Mouse (Mus musculus): ENCODE data around the gene S100a11. TPM values are rescaled to one million over a fixed set of nuclear protein-coding genes. Genes with fewer than 3 reads are reported as not detected.

S100a11 gene
- polyA plus RNA-seq, 1 experiment from 2014 or later = 2,196 TPM

DNA sequence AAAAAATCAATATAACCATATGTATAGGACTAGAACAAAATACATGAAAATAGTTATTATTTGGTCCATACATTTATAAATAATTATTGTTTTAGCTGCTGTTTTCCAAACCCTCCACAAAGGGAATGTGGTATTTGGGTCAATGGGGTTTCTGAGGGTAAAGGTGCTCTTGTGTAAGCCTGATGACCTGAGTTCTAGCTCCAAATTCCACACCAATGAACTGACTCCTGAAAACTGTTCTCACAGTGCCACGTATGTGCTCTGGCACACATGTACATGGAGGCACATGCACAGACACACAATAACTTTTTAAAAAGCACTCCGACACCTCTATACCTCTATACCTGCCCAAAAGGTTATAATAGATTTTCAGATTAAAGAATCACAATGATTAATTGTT is 33.0 kb downstream of the S100a11 start:
- H3K4me1 ChIP-seq = peaks cover 31% of the 10 kb centered on the region
- no peak overlapping the region for H3K4me3 ChIP-seq
- no peaks in the 10 kb centered on the region for H3K36me3 ChIP-seq
- no peak overlapping the region for H3K4me2 ChIP-seq
- no peaks in the 10 kb centered on the region for H3K9me3 ChIP-seq
- 96% methylated on average over 2 of the region's 2 CpGs for WGBS
- ATAC-seq (ENCODE audit: insufficient number of reproducible peaks, low FRiP score, low TSS enrichment, low read depth) = no peak
- H3K9ac ChIP-seq = no peak overlapping the region
- H3K27ac ChIP-seq = 0 out of 2 replicates have a peak overlapping the region, but pooled peaks have one; percentile 96
- no peaks in the 10 kb centered on the region for H3K27me3 ChIP-seq

DNA sequence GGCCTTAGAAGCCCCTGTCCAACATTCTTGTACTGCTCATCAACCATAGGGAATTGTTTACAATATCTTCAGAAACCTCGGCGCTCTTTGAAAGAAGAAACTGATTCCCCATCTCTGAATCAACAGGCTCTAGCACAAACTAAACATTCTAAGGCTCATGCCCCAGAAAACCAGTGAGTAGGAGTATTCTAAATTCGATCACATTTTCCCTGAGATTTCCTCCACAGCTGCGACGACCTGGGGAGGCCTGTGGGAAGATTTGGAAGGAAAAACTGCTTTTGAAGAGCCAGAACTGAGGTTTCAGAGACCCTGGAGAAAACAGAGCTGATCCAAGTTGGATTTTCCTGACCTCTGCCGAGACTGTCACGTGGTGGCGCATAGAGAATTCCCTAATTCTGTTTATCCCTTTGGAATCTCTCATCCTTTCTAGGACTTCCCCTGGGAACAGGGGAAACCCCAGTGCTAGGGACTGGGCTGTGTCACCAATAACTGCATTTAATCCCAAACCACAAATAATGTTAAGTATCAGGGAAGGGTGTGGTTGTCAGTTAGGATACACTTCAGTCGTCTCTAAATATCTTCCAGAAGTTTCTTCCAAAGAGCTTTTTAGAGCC is 33.6 kb downstream of the S100a11 start:
- peak overlapping the region; percentile 96 for H3K27ac ChIP-seq
- H3K4me1 ChIP-seq = peaks cover 37% of the 10 kb centered on the region
- no peak overlapping the region for H3K9ac ChIP-seq
- WGBS = 47% methylated on average over 9 of the region's 9 CpGs
- no peaks in the 10 kb centered on the region for H3K27me3 ChIP-seq
- peak overlapping the region; percentile 67; the same call in 1 of the 2 replicates for H3K4me3 ChIP-seq
- no peaks in the 10 kb centered on the region for H3K9me3 ChIP-seq
- no peaks in the 10 kb centered on the region for H3K36me3 ChIP-seq
- ATAC-seq (ENCODE audit: insufficient number of reproducible peaks, low FRiP score, low TSS enrichment, low read depth) = no peak
- no peak overlapping the region for H3K4me2 ChIP-seq

DNA sequence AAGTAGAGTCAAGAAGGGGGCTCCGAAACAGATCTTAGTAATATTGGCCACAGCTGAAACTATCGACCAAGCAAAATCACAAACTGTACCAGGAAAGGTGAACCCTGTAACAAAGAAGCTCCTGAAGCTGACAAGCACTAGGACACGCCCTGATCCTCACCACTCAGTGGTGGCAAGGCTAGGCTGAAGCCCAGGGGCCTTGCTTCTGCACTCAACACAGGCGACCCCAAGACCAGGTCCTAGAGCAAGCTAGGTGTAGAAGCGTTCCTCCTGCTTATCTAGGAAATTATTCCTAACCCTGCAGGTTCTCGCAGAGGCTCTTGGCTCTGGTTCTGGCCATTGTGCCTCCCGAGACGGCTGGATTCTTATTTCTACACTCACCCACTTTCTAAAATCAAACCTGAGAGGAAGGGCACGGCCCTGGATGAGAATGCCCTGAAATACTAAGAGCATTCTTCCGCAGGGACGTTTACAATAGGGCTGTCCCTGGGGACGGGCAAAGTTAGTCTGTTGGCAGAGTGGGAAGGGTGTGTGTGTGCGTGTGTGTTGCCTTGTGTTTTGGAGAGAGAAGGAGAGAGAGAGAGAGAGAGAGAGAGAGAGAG is 34.2 kb downstream of the S100a11 start:
- 13% methylated on average over 13 of the region's 13 CpGs for WGBS
- no peak for ATAC-seq (ENCODE audit: insufficient number of reproducible peaks, low FRiP score, low TSS enrichment, low read depth)
- Histone ChIP-seq H3K9me3 (no peaks in the 10 kb centered on the region), H3K9ac (0 out of 2 replicates have a peak overlapping the region, but pooled peaks have one; percentile 29), H3K36me3 (peaks cover 3% of the 10 kb centered on the region; the same call in 1 of the 2 replicates), H3K4me3 (peak overlapping the region; percentile 67), H3K27ac (peak overlapping the region; percentile 96), H3K27me3 (no peaks in the 10 kb centered on the region), H3K4me2 (peak overlapping the region; percentile 55), H3K4me1 (peaks cover 42% of the 10 kb centered on the region)

DNA sequence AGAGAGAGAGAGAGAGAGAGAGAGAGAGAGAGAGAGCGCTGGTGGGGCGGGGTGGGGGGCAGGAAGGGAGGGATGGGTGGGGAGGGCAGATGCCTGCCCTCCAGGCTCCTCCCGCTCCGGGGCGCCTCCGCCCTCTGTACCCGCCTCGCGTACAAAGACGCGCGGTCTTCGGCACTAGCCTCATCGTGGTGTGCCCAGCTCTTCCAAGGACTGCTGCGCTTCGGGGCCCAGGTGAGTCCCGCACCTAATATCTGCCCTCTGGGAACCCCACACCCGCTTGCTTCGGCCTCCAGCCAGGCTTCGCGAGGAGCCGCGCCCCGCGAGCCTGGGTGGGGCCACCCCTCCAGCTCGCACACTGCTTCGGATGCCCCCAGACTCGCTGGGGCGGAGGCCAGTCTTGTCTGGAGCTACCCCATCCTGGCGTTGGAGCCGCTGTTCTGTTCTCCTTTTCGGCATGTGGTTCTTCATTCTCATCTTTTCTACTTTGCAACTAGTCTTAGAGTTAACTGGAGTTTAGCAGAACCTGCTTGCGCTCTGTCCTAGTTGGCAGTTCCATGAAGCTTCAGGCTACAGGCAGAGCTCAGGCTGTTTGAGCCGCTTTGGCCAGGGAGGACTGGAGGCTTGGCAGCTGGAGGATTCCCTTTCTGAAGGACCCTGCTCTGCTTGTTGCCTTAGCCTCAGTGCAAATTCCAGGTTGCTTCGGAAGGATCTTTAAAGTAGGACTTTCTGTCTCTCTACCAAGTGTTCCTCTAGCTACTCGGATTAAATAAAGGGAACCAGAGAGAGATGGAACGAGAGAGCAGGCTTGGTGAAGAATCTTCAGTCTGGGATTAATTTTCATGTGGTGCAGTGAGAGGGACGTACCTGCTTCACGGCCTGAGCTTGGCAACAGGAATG is 34.9 kb downstream of the S100a11 start, which contains the start of gene S100a10:
Gene S100a10, plus strand, starts transcription at position 100 of the 897 bp plus-strand sequence.
- Histone ChIP-seq H3K9ac (peak within 1 kb of the TSS; percentile 62), H3K4me1 (peaks cover 42% of the 10 kb centered on the region), H3K9me3 (no peaks in the 10 kb centered on the region), H3K27me3 (no peaks in the 10 kb centered on the region), H3K36me3 (peaks cover 5% of the 10 kb centered on the region; the same call in 1 of the 2 replicates), H3K4me2 (peak within 1 kb of the TSS; percentile 55), H3K4me3 (peak within 1 kb of the TSS; percentile 67), H3K27ac (peak within 1 kb of the TSS; percentile 96)
- WGBS = under 1% methylated on average over 36 of the region's 39 CpGs
- ATAC-seq (ENCODE audit: insufficient number of reproducible peaks, low FRiP score, low TSS enrichment, low read depth) = peak; percentile 82

DNA sequence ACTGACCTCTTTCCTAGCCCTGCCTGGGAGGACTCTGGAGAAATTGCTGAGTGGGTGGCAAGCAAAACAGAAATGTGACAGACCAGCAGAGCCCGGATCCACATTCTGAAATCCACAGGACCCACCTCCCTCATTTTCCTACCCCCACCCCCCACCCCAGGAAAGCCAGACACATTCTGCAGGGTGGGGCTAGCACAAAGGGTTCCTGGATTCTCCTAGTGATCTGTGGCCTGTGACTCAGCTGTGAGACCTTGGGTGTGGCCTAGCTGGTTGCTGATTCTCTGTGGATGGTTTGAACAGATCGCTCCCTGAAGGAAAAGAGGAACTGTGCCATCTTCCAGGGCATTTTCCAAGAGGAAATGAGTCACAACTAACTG is 35.6 kb downstream of the S100a11 start:
- Histone ChIP-seq H3K9ac (peak overlapping the region; percentile 62), H3K9me3 (no peaks in the 10 kb centered on the region), H3K27me3 (no peaks in the 10 kb centered on the region), H3K36me3 (peaks cover 8% of the 10 kb centered on the region), H3K4me2 (peak overlapping the region; percentile 55), H3K4me3 (peak overlapping the region; percentile 67), H3K4me1 (peaks cover 42% of the 10 kb centered on the region), H3K27ac (peak overlapping the region; percentile 96)
- 10% methylated on average over 2 of the region's 2 CpGs for WGBS
- peak; percentile 66 for ATAC-seq (ENCODE audit: insufficient number of reproducible peaks, low FRiP score, low TSS enrichment, low read depth)

DNA sequence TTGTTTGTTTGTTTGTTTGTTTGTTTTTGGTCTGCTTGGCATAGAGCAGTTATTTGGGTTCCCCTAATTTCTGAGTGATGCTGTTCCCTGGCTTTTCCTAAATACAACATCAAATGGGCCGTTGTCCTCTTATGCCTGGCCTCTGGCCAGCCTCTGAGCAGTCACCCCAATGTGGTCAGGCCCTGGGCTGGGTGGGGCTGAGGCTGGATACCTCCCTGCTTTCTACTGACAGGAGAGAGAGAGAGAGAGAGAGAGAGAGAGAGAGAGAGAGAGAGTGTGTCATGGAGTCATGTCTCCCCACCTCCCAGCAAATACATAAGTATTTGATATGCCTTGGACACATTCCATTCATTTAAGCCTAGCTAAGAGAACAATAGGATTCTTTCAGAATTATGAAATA is 36.3 kb downstream of the S100a11 start:
- Histone ChIP-seq H3K4me1 (peaks cover 42% of the 10 kb centered on the region), H3K27me3 (no peaks in the 10 kb centered on the region), H3K4me2 (peak overlapping the region; percentile 55), H3K4me3 (peak overlapping the region; percentile 67), H3K36me3 (peaks cover 15% of the 10 kb centered on the region), H3K27ac (peak overlapping the region; percentile 96), H3K9me3 (no peaks in the 10 kb centered on the region), H3K9ac (peak overlapping the region; percentile 62; the same call in 1 of the 2 replicates)
- ATAC-seq (ENCODE audit: insufficient number of reproducible peaks, low FRiP score, low TSS enrichment, low read depth) = no peak
- WGBS = 41% methylated on average over 1 of the region's 1 CpGs

DNA sequence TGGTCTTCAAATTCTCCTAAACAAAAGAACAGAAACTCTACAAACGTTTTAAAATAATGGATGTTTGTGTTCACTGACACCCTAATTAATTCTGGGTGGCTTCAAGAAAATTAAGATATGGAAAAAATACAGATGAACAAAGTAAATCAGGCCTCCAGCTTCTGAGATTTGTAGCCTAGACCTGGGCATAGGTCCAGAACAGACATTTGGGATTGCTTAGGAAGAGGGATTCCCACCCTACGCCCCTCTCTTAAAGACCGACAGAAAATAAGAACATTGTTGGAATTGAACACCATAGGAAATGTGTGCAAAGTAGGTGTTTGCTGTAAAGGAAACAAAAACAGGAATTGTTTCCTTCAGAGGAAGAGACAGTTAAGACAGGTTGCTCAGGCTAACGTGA is 37.2 kb downstream of the S100a11 start:
- Histone ChIP-seq H3K27ac (0 out of 2 replicates have a peak overlapping the region, but pooled peaks have one; percentile 50), H3K4me1 (peaks cover 37% of the 10 kb centered on the region)
- WGBS = 26% methylated on average over 4 of the region's 4 CpGs

DNA sequence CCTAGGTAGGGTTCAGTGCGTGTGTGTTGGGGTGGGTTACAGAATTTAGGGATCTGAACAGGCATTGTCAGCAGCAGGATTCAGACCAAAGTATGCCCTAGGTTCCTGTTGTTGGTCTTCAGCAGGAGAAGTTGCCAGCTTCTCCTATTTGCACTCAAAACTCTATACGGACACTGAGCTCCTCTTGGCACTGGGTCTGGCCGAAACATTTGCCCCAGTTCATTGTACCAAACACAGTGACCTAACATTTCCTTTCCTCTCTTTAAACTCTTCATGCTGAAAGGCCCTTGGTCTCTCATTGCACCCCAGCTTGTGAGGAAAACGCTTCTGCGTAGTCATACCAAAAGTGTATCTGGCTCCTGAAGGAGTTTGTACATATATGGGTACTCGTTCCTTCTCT is 39.7 kb downstream of the S100a11 start:
- Histone ChIP-seq H3K27ac (no peak overlapping the region), H3K9ac (no peak overlapping the region), H3K4me3 (no peak overlapping the region), H3K4me1 (peaks cover 30% of the 10 kb centered on the region), H3K36me3 (peaks cover 48% of the 10 kb centered on the region), H3K4me2 (no peak overlapping the region), H3K9me3 (no peaks in the 10 kb centered on the region), H3K27me3 (no peaks in the 10 kb centered on the region)
- no peak for ATAC-seq (ENCODE audit: insufficient number of reproducible peaks, low FRiP score, low TSS enrichment, low read depth)
- WGBS = 88% methylated on average over 6 of the region's 6 CpGs

More for the DNA sequence above, 37.2 kb downstream of the S100a11 start:
- Histone ChIP-seq H3K9ac (no peak overlapping the region), H3K27me3 (no peaks in the 10 kb centered on the region), H3K4me2 (peak overlapping the region; percentile 55), H3K4me3 (peak overlapping the region; percentile 23), H3K9me3 (no peaks in the 10 kb centered on the region), H3K36me3 (peaks cover 24% of the 10 kb centered on the region)
- ATAC-seq (ENCODE audit: insufficient number of reproducible peaks, low FRiP score, low TSS enrichment, low read depth) = no peak

DNA sequence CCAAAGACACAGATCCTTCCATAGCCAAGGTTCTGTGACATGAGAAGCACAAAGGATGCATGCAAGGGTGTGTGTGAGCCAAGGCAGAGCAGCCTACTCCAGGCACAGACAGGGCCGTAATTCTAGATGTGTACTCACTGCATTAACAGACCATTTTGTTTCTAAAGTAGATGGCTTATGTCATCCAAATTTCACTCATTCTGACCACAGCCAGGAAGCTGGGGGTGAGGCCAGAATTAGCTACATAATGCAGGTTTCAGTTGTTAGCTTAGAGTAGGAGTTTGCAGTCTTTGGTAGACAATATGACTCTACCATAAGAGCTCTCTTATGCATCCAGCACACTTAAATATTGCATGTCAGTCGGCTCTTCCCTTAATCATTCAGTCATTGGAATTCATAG is 42.1 kb downstream of the S100a11 start:
- Histone ChIP-seq H3K9ac (no peak overlapping the region), H3K36me3 (peaks cover 57% of the 10 kb centered on the region), H3K9me3 (no peaks in the 10 kb centered on the region), H3K27ac (no peak overlapping the region), H3K4me2 (no peak overlapping the region), H3K27me3 (no peaks in the 10 kb centered on the region), H3K4me1 (peaks cover 19% of the 10 kb centered on the region), H3K4me3 (no peak overlapping the region)
- ATAC-seq (ENCODE audit: insufficient number of reproducible peaks, low FRiP score, low TSS enrichment, low read depth) = no peak
- 81% methylated on average over 2 of the region's 2 CpGs for WGBS

DNA sequence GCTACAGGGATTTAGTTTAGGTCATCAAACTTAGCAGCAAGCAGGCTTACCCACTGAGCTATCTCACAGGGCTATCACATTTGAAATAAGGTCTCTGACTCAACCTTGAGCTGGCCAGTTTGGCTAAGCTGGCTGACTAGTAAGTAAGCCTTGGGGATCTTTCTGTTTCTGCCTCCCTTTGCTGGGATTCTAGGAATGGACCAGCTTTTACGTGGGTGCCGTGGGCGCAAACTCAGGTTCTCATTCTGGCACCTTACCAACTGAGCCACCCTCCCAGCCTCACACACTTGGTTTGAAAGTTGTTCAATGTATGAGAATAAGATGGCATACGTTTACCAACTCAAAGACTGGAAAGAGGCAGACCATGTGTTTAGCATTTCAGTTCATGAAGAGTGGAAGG is 42.9 kb downstream of the S100a11 start:
- no peak overlapping the region for H3K9ac ChIP-seq
- H3K36me3 ChIP-seq = peaks cover 57% of the 10 kb centered on the region
- ATAC-seq (ENCODE audit: insufficient number of reproducible peaks, low FRiP score, low TSS enrichment, low read depth) = no peak
- H3K27me3 ChIP-seq = no peaks in the 10 kb centered on the region
- H3K4me1 ChIP-seq = peaks cover 20% of the 10 kb centered on the region
- no peak overlapping the region for H3K27ac ChIP-seq
- no peak overlapping the region for H3K4me3 ChIP-seq
- no peaks in the 10 kb centered on the region for H3K9me3 ChIP-seq
- WGBS = 91% methylated on average over 4 of the region's 4 CpGs
- H3K4me2 ChIP-seq = no peak overlapping the region

DNA sequence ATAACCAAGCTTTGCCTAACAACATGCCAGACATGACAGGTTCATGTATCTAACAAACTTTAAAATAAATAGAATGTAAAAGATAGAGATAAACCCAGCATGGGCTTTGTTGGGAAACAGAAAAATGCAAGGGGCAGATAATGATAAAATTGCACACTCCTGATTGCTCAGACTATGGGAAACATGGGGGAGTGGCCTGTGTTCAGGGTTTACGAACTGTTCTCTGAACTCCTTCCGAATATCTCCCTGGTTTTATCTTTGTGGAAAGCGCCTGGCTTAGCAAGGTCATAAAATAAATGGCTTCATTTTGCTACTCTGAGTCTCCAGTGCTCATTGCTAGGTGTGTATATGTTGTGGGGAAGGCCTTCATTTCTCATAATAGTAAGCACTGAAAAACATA is 46.6 kb downstream of the S100a11 start:
- no peaks in the 10 kb centered on the region for H3K27me3 ChIP-seq
- WGBS = 72% methylated on average over 3 of the region's 3 CpGs

More for the DNA sequence above, 46.6 kb downstream of the S100a11 start:
- H3K9me3 ChIP-seq = no peaks in the 10 kb centered on the region
- no peak for ATAC-seq (ENCODE audit: insufficient number of reproducible peaks, low FRiP score, low TSS enrichment, low read depth)
- no peak overlapping the region for H3K9ac ChIP-seq
- no peak overlapping the region for H3K4me2 ChIP-seq
- H3K36me3 ChIP-seq = peaks cover 39% of the 10 kb centered on the region
- H3K4me3 ChIP-seq = no peak overlapping the region
- no peak overlapping the region for H3K27ac ChIP-seq
- peaks cover 17% of the 10 kb centered on the region for H3K4me1 ChIP-seq

Measured in limb, embryonic 15.5 days (tissue).